Mouse (Mus musculus): ENCODE results near the gene Atad5. TPM values are rescaled to one million over a fixed set of nuclear protein-coding genes. Genes with fewer than 3 reads are reported as not detected.
"Not testable (repeated sequence)": the region's sequence is repeated elsewhere in the genome, so short reads cannot be mapped to it uniquely, and the experiment has no call there.

Atad5 gene
- total RNA-seq (2021) = 1 to 10 TPM; 3.5 to 4.1 TPM

- peak; percentile 74 to 95 for DNase-seq (ENCODE audit: extremely low spot score in 1 of 2, low spot score in 1 of 2)
Measured at GRCm38 (mm10) chr11:80088917-80089816, at the start of gene Atad5. TSS of gene Atad5 (plus strand) at chr11:80089400.

- DNase-seq (ENCODE audit: extremely low spot score in 1 of 2, low spot score in 1 of 2) = peak in 1 of 2 experiments; percentile 24
Measured at GRCm38 (mm10) chr11:80042615-80043418, 46.4 kb upstream of the Atad5 start.

- no peak for DNase-seq (ENCODE audit: extremely low spot score in 1 of 2, low spot score in 1 of 2)
Measured at GRCm38 (mm10) chr11:80043419-80043817, 45.8 kb upstream of the Atad5 start.

- no peak for DNase-seq (ENCODE audit: extremely low spot score in 1 of 2, low spot score in 1 of 2)
Measured at GRCm38 (mm10) chr11:80046856-80047255, 42.3 kb upstream of the Atad5 start.

- no peak for DNase-seq (ENCODE audit: extremely low spot score in 1 of 2, low spot score in 1 of 2)
Measured at GRCm38 (mm10) chr11:80050088-80050487, 39.1 kb upstream of the Atad5 start.

GRCm38 (mm10) chr11:80052456-80052855, 36.7 kb upstream of the Atad5 start:
- DNase-seq (ENCODE audit: extremely low spot score in 1 of 2, low spot score in 1 of 2) = no peak

- DNase-seq (ENCODE audit: extremely low spot score in 1 of 2, low spot score in 1 of 2) = no peak
Measured at GRCm38 (mm10) chr11:80053171-80053570, 36.0 kb upstream of the Atad5 start.

- no peak for DNase-seq (ENCODE audit: extremely low spot score in 1 of 2, low spot score in 1 of 2)
Measured at GRCm38 (mm10) chr11:80054659-80055058, 34.5 kb upstream of the Atad5 start.

- no peak for DNase-seq (ENCODE audit: extremely low spot score in 1 of 2, low spot score in 1 of 2)
Measured at GRCm38 (mm10) chr11:80056141-80056540, 33.1 kb upstream of the Atad5 start.

- no peak for DNase-seq (ENCODE audit: extremely low spot score in 1 of 2, low spot score in 1 of 2)
Measured at GRCm38 (mm10) chr11:80062159-80062558, 27.0 kb upstream of the Atad5 start.

- DNase-seq (ENCODE audit: extremely low spot score in 1 of 2, low spot score in 1 of 2) = not testable (repeated sequence)
Measured at GRCm38 (mm10) chr11:80066373-80066772, 22.8 kb upstream of the Atad5 start.

GRCm38 (mm10) chr11:80067558-80067957, 21.6 kb upstream of the Atad5 start:
- DNase-seq (ENCODE audit: extremely low spot score in 1 of 2, low spot score in 1 of 2) = no peak

- no peak for DNase-seq (ENCODE audit: extremely low spot score in 1 of 2, low spot score in 1 of 2)
Measured at GRCm38 (mm10) chr11:80069815-80070214, 19.4 kb upstream of the Atad5 start.

GRCm38 (mm10) chr11:80071039-80071438, 18.2 kb upstream of the Atad5 start:
- no peak for DNase-seq (ENCODE audit: extremely low spot score in 1 of 2, low spot score in 1 of 2)

GRCm38 (mm10) chr11:80072365-80072764, 16.8 kb upstream of the Atad5 start:
- no peak for DNase-seq (ENCODE audit: extremely low spot score in 1 of 2, low spot score in 1 of 2)

GRCm38 (mm10) chr11:80075608-80076277, 13.5 kb upstream of the Atad5 start:
- DNase-seq (ENCODE audit: extremely low spot score in 1 of 2, low spot score in 1 of 2) = no peak

- no peak for DNase-seq (ENCODE audit: extremely low spot score in 1 of 2, low spot score in 1 of 2)
Measured at GRCm38 (mm10) chr11:80077784-80078545, 11.2 kb upstream of the Atad5 start.

GRCm38 (mm10) chr11:80078831-80079230, 10.4 kb upstream of the Atad5 start:
- DNase-seq (ENCODE audit: extremely low spot score in 1 of 2, low spot score in 1 of 2) = no peak

GRCm38 (mm10) chr11:80079751-80080150, 9.4 kb upstream of the Atad5 start:
- no peak for DNase-seq (ENCODE audit: extremely low spot score in 1 of 2, low spot score in 1 of 2)

GRCm38 (mm10) chr11:80080381-80080825, 8.8 kb upstream of the Atad5 start:
- DNase-seq (ENCODE audit: extremely low spot score in 1 of 2, low spot score in 1 of 2) = no peak

Data from layer of hippocampus, postnatal 25 days (tissue).